Mouse (Mus musculus) neural tube, embryonic 15.5 days (tissue): ENCODE data around the gene Isyna1. TPM values are rescaled to one million over a fixed set of nuclear protein-coding genes. Genes with fewer than 3 reads are reported as not detected.
A peak's percentile ranks its signal among the peaks of the same experiment; 100 is the strongest.
"Not testable (repeated sequence)": the region's sequence is repeated elsewhere in the genome, so short reads cannot be mapped to it uniquely, and the experiment has no call there.

Experiments
- ATAC-seq: fragments of 200-750 bp; cut with Nextera tagmentation; 2 replicates; pipeline ENCODE4 v1.8.0; 2017; ENCODE audit warnings: mild to moderate bottlenecking, moderate TSS enrichment, moderate library complexity; ENCODE audit not compliant: low FRiP score
- H3K27ac ChIP-seq: fragments of 300-500 bp; sonication (generic); replicated peaks from 2 replicates; pipeline ENCODE4 v1.5.1; 2015; ENCODE audit warnings: mild to moderate bottlenecking, inconsistent platforms
- H3K27me3 ChIP-seq: fragments of 300-500 bp; sonication (generic); replicated peaks from 2 replicates; pipeline ENCODE4 v1.6.1; 2015; ENCODE audit warnings: inconsistent platforms
- H3K36me3 ChIP-seq: fragments of 300-500 bp; sonication (generic); 2 replicates; pipeline ENCODE4 v1.6.1; 2015; ENCODE audit warnings: inconsistent platforms
- H3K4me1 ChIP-seq: fragments of 300-500 bp; sonication (generic); 2 replicates; pipeline ENCODE4 v1.6.1; 2015; ENCODE audit warnings: inconsistent platforms
- H3K4me2 ChIP-seq: fragments of 300-500 bp; sonication (generic); 2 replicates; pipeline ENCODE4 v1.6.1; 2015; ENCODE audit warnings: inconsistent platforms, mild to moderate bottlenecking, moderate library complexity
- H3K4me3 ChIP-seq: fragments of 300-500 bp; sonication (generic); replicated peaks from 2 replicates; pipeline ENCODE4 v1.5.1; 2015; ENCODE audit warnings: mild to moderate bottlenecking, inconsistent platforms
- H3K9ac ChIP-seq: fragments of 300-500 bp; sonication (generic); replicated peaks from 2 replicates; pipeline ENCODE4 v1.6.1; 2015; ENCODE audit warnings: mild to moderate bottlenecking, inconsistent platforms
- H3K9me3 ChIP-seq: fragments of 300-500 bp; sonication (generic); replicated peaks from 2 replicates; pipeline ENCODE4 v1.6.1; 2016; ENCODE audit warnings: inconsistent platforms
- WGBS: fragments of 180-500 bp; shearing (Covaris S2); methylation state at CpG from one replicate; pipeline ENCODE4 v1.1.7; 2015; ENCODE audit warnings: mixed read lengths; 5-methylcytosine and 5-hydroxymethylcytosine counted together
- polyA plus RNA-seq: library from polyadenylated mRNA; unstranded; fragments of >200 nt; fragmentation: Nextera tagmentation; extraction: Ambion mirVana; gene quantifications from 2 replicates; pipeline ENCODE4 v1.2.1, GENCODE M21; 2015

Gene Isyna1
- polyA plus RNA-seq, 1 experiment from 2014 or later = 137 TPM

GRCm38 (mm10) chr8:70583476-70584387 is 10.4 kb upstream of the Isyna1 start:
- H3K27me3 ChIP-seq = no peaks in the 10 kb centered on the region
- no peak overlapping the region for H3K4me2 ChIP-seq
- no peaks in the 10 kb centered on the region for H3K9me3 ChIP-seq
- no peak overlapping the region for H3K4me3 ChIP-seq
- no peak overlapping the region for H3K9ac ChIP-seq
- no peaks in the 10 kb centered on the region for H3K4me1 ChIP-seq
- WGBS = 92% methylated on average over 18 of the region's 18 CpGs
- ATAC-seq = no peak
- peaks cover 87% of the 10 kb centered on the region for H3K36me3 ChIP-seq
- H3K27ac ChIP-seq = no peak overlapping the region

GRCm38 (mm10) chr8:70584606-70585257 is 9.4 kb upstream of the Isyna1 start:
- Histone ChIP-seq H3K4me3 (no peak overlapping the region), H3K4me1 (no peaks in the 10 kb centered on the region), H3K9me3 (no peaks in the 10 kb centered on the region), H3K36me3 (peaks cover 90% of the 10 kb centered on the region), H3K27me3 (no peaks in the 10 kb centered on the region), H3K27ac (no peak overlapping the region), H3K9ac (no peak overlapping the region), H3K4me2 (no peak overlapping the region)
- WGBS = 95% methylated on average over 9 of the region's 9 CpGs
- ATAC-seq = no peak

- 42% methylated on average over 7 of the region's 7 CpGs for WGBS
- H3K27ac ChIP-seq = no peak overlapping the region
- no peak overlapping the region for H3K9ac ChIP-seq
- H3K4me2 ChIP-seq = no peak overlapping the region
- ATAC-seq = peak; percentile 63
- no peaks in the 10 kb centered on the region for H3K27me3 ChIP-seq
- peaks cover 89% of the 10 kb centered on the region for H3K36me3 ChIP-seq
- no peaks in the 10 kb centered on the region for H3K9me3 ChIP-seq
- no peaks in the 10 kb centered on the region for H3K4me1 ChIP-seq
- H3K4me3 ChIP-seq = no peak overlapping the region
Measured at GRCm38 (mm10) chr8:70585258-70585652, 8.9 kb upstream of the Isyna1 start.

- ATAC-seq, H3K4me1 ChIP-seq, H3K9ac ChIP-seq, H3K9me3 ChIP-seq, H3K4me3 ChIP-seq, H3K4me2 ChIP-seq, H3K27ac ChIP-seq, H3K27me3 ChIP-seq: not testable (repeated sequence)
- WGBS = 94% methylated on average over 4 of the region's 4 CpGs
- H3K36me3 ChIP-seq = peaks cover 75% of the 10 kb centered on the region
Measured at GRCm38 (mm10) chr8:70587955-70588354, 6.2 kb upstream of the Isyna1 start.

GRCm38 (mm10) chr8:70591569-70591968 is 2.6 kb upstream of the Isyna1 start:
- Histone ChIP-seq H3K27ac (no peak overlapping the region), H3K36me3 (peaks cover 55% of the 10 kb centered on the region), H3K4me1 (peaks cover 35% of the 10 kb centered on the region), H3K27me3 (no peaks in the 10 kb centered on the region), H3K4me2 (no peak overlapping the region), H3K9ac (no peak overlapping the region), H3K9me3 (no peaks in the 10 kb centered on the region), H3K4me3 (no peak overlapping the region)
- 92% methylated on average over 12 of the region's 12 CpGs for WGBS
- ATAC-seq = no peak

- ATAC-seq = no peak
- 54% methylated on average over 8 of the region's 8 CpGs for WGBS
- H3K4me2 ChIP-seq = peak overlapping the region; percentile 90
- no peaks in the 10 kb centered on the region for H3K9me3 ChIP-seq
- H3K27ac ChIP-seq = peak overlapping the region; percentile 61
- 0 out of 2 replicates have a peak overlapping the region, but pooled peaks have one; percentile 60 for H3K4me3 ChIP-seq
- H3K27me3 ChIP-seq = no peaks in the 10 kb centered on the region
- H3K4me1 ChIP-seq = peaks cover 50% of the 10 kb centered on the region
- H3K36me3 ChIP-seq = peaks cover 40% of the 10 kb centered on the region
- no peak overlapping the region for H3K9ac ChIP-seq
Measured at GRCm38 (mm10) chr8:70593173-70593572, 1.0 kb upstream of the Isyna1 start.

- peak overlapping the region; percentile 60 for H3K4me3 ChIP-seq
- peaks cover 67% of the 10 kb centered on the region for H3K4me1 ChIP-seq
- H3K36me3 ChIP-seq = peaks cover 28% of the 10 kb centered on the region
- ATAC-seq = peak; percentile 45
- no peaks in the 10 kb centered on the region for H3K9me3 ChIP-seq
- peak overlapping the region; percentile 77 for H3K27ac ChIP-seq
- no peaks in the 10 kb centered on the region for H3K27me3 ChIP-seq
- peak overlapping the region; percentile 90 for H3K4me2 ChIP-seq
- 11% methylated on average over 82 of the region's 82 CpGs for WGBS
- H3K9ac ChIP-seq = peak overlapping the region; percentile 61
Measured at GRCm38 (mm10) chr8:70594621-70595564, 720 bp downstream of the Isyna1 start.

GRCm38 (mm10) chr8:70595811-70596210 is 1.6 kb downstream of the Isyna1 start:
- peaks cover 76% of the 10 kb centered on the region for H3K4me1 ChIP-seq
- H3K27me3 ChIP-seq = no peaks in the 10 kb centered on the region
- H3K36me3 ChIP-seq = peaks cover 22% of the 10 kb centered on the region
- H3K4me2 ChIP-seq = peak overlapping the region; percentile 90
- ATAC-seq = no peak
- no peak overlapping the region for H3K9ac ChIP-seq
- WGBS = 95% methylated on average over 12 of the region's 12 CpGs
- no peaks in the 10 kb centered on the region for H3K9me3 ChIP-seq
- H3K4me3 ChIP-seq = no peak overlapping the region
- H3K27ac ChIP-seq = no peak overlapping the region

- Histone ChIP-seq H3K27ac (no peak overlapping the region), H3K4me1 (peaks cover 80% of the 10 kb centered on the region), H3K4me2 (0 out of 2 replicates have a peak overlapping the region, but pooled peaks have one; percentile 90), H3K9me3 (no peaks in the 10 kb centered on the region), H3K4me3 (no peak overlapping the region), H3K9ac (no peak overlapping the region), H3K27me3 (no peaks in the 10 kb centered on the region), H3K36me3 (peaks cover 21% of the 10 kb centered on the region)
- no peak for ATAC-seq
- WGBS = 97% methylated on average over 18 of the region's 18 CpGs
Measured at GRCm38 (mm10) chr8:70596216-70596615, 2.0 kb downstream of the Isyna1 start.

- Histone ChIP-seq H3K4me2 (peak overlapping the region; percentile 69), H3K4me1 (peaks cover 87% of the 10 kb centered on the region), H3K9ac (no peak overlapping the region)
Measured at GRCm38 (mm10) chr8:70596775-70597416, 2.7 kb downstream of the Isyna1 start.

More at GRCm38 (mm10) chr8:70596775-70597416, 2.7 kb downstream of the Isyna1 start:
- no peaks in the 10 kb centered on the region for H3K27me3 ChIP-seq
- peaks cover 14% of the 10 kb centered on the region for H3K36me3 ChIP-seq
- no peak overlapping the region for H3K4me3 ChIP-seq
- ATAC-seq = no peak
- H3K9me3 ChIP-seq = no peaks in the 10 kb centered on the region
- 86% methylated on average over 17 of the region's 17 CpGs for WGBS
- H3K27ac ChIP-seq = no peak overlapping the region
